Mouse (Mus musculus) cortical plate, adult 2 months (tissue): ENCODE data around the gene Evi2. TPM values are rescaled to one million over a fixed set of nuclear protein-coding genes. Genes with fewer than 3 reads are reported as not detected.

ENCODE experiments used
- H3K27ac ChIP-seq: fragments of 200-500 bp; 2 replicates; pipeline ENCODE4 v1.5.1; 2012; ENCODE audit warnings: low read length, control low read depth, inconsistent platforms; ENCODE audit not compliant: insufficient read depth
- H3K4me1 ChIP-seq: fragments of 200-500 bp; 2 replicates; pipeline ENCODE4 v1.6.1; 2011; ENCODE audit warnings: low read length; ENCODE audit not compliant: control insufficient read depth, insufficient read depth
- H3K4me3 ChIP-seq: fragments of 200-500 bp; 2 replicates; pipeline ENCODE4 v1.5.1; 2011; ENCODE audit warnings: mild to moderate bottlenecking, low read length, control low read depth; ENCODE audit not compliant: insufficient read depth
- CTCF ChIP-seq: fragments of 200-500 bp; IDR thresholded peaks from 2 replicates; pipeline ENCODE4 v1.5.1; 2011; ENCODE audit warnings: mild to moderate bottlenecking, control low read depth, low read length; ENCODE audit not compliant: insufficient read depth; ENCODE audit errors: extremely low read depth
- POLR2A ChIP-seq: fragments of 200-500 bp; IDR thresholded peaks from 2 replicates; pipeline ENCODE4 v1.6.1; 2011; ENCODE audit warnings: mild to moderate bottlenecking, low read length, control low read depth; ENCODE audit not compliant: insufficient read depth; ENCODE audit errors: extremely low read depth
- polyA plus RNA-seq: library from polyadenylated mRNA; depleted of rRNA; stranded (reverse); fragments of >200 nt; gene quantifications from 2 replicates; pipeline ENCODE4 v1.2.3, GENCODE M21; 2012

Evi2 gene
- polyA plus RNA-seq, 1 experiment = 0.10 TPM

- TF ChIP-seq CTCF = no peak
- TF ChIP-seq POLR2A = no peak
- peaks cover 7% of the 10 kb centered on the region for H3K4me1 ChIP-seq
- no peak overlapping the region for H3K4me3 ChIP-seq
- H3K27ac ChIP-seq = no peak overlapping the region; the same call in 1 of the 2 replicates
These were observed 3.8 kb downstream of the Evi2 start for GRCm38 (mm10) chr11:79526549-79526948.

- TF ChIP-seq POLR2A (no peak), CTCF (no peak)
- H3K4me3 ChIP-seq = no peak overlapping the region
- peaks cover 7% of the 10 kb centered on the region for H3K4me1 ChIP-seq
- H3K27ac ChIP-seq = no peak overlapping the region
These were observed 6.1 kb downstream of the Evi2 start for GRCm38 (mm10) chr11:79524310-79524575.

- Histone ChIP-seq H3K4me1 (peaks cover 8% of the 10 kb centered on the region), H3K4me3 (no peak within 1 kb of the TSS), H3K27ac (no peak within 1 kb of the TSS)
- TF ChIP-seq POLR2A (no peak), CTCF (no peak)
These were observed 6.7 kb downstream of the Evi2 start, which contains the start of gene Evi2b for GRCm38 (mm10) chr11:79523560-79524309. TSS of gene Evi2b (minus strand) at chr11:79523762.

GRCm38 (mm10) chr11:79522944-79523343 is 7.4 kb downstream of the Evi2 start:
- H3K4me3 ChIP-seq = no peak overlapping the region
- TF ChIP-seq CTCF (no peak), POLR2A (no peak)
- peaks cover 8% of the 10 kb centered on the region for H3K4me1 ChIP-seq
- H3K27ac ChIP-seq = no peak overlapping the region

- Histone ChIP-seq H3K27ac (no peak overlapping the region), H3K4me1 (peaks cover 5% of the 10 kb centered on the region), H3K4me3 (no peak overlapping the region)
- no peak for TF ChIP-seq CTCF
- no peak for TF ChIP-seq POLR2A
These were observed 8.5 kb downstream of the Evi2 start for GRCm38 (mm10) chr11:79521930-79522329.

- TF ChIP-seq CTCF (no peak), POLR2A (no peak)
- no peak overlapping the region for H3K4me3 ChIP-seq
- no peak overlapping the region for H3K27ac ChIP-seq
- peaks cover 5% of the 10 kb centered on the region for H3K4me1 ChIP-seq
These were observed 9.6 kb downstream of the Evi2 start for GRCm38 (mm10) chr11:79520772-79521171.

- H3K27ac ChIP-seq = no peak overlapping the region
- TF ChIP-seq CTCF (no peak), POLR2A (no peak)
- H3K4me3 ChIP-seq = no peak overlapping the region
- peaks cover 7% of the 10 kb centered on the region for H3K4me1 ChIP-seq
These were observed 10.5 kb downstream of the Evi2 start for GRCm38 (mm10) chr11:79519878-79520291.

- Histone ChIP-seq H3K27ac (peak overlapping the region; percentile 76; the same call in 1 of the 2 replicates), H3K4me1 (peaks cover 7% of the 10 kb centered on the region), H3K4me3 (no peak overlapping the region)
- TF ChIP-seq POLR2A (no peak), CTCF (no peak)
These were observed 11.1 kb downstream of the Evi2 start for GRCm38 (mm10) chr11:79519299-79519698.

- no peak for TF ChIP-seq POLR2A
- TF ChIP-seq CTCF = no peak
- H3K27ac ChIP-seq = no peak overlapping the region
- H3K4me1 ChIP-seq = peaks cover 4% of the 10 kb centered on the region
- H3K4me3 ChIP-seq = no peak overlapping the region
These were observed 14.6 kb downstream of the Evi2 start for GRCm38 (mm10) chr11:79515798-79516197.

- H3K4me1 ChIP-seq = peaks cover 3% of the 10 kb centered on the region; the same call in 1 of the 2 replicates
- no peak overlapping the region for H3K27ac ChIP-seq
- TF ChIP-seq POLR2A (no peak), CTCF (no peak)
- no peak overlapping the region for H3K4me3 ChIP-seq
These were observed 15.1 kb downstream of the Evi2 start for GRCm38 (mm10) chr11:79515331-79515730.

- Histone ChIP-seq H3K4me3 (no peak overlapping the region), H3K4me1 (peaks cover 1% of the 10 kb centered on the region; the same call in 1 of the 2 replicates), H3K27ac (no peak overlapping the region)
- TF ChIP-seq POLR2A (no peak), CTCF (no peak)
These were observed 18.4 kb downstream of the Evi2 start for GRCm38 (mm10) chr11:79511970-79512369.
